Mouse (Mus musculus): Measurements from ENCODE around the gene Errfi1.

DNA sequence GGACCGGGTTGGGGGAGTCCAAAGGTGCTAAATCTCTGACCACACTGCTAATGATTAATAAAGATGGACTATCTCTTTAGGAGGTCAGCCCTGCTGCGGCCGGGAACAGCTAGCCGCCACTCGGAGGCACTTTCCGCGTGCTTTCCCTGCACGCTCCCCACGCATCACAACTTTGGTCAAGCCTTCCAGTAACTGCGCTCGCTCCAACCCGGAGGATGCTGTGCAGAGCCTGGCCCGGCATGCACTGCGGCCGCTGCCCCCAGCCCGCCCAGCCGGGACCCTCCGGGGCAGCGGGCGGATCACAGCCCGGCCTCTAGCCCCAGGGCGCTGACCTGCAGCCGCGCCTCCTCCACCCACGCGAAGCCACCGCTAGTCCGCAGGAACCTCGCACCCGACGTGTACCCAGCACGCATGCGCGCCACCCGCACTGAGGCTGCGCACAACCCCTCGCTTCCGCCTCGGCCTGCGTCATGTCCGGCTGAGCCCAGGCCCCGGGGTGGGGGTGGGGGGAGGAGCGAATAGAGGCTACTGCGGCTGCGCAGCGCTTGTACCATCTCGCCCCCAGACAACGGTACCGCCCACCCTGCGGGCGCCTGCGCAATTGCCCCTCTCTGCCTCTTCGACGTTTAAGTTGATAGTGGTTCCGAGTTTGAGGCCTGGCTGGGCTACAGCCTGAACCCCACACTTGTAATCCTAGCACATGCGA, 55.9 kb downstream of the Errfi1 start:
- no peak for TF ChIP-seq CTCF (IDR thresholded peaks at IDR 0.05; ENCODE audit: borderline replicate concordance, insufficient read depth, low read length)
- peak; percentile 85 for TF ChIP-seq POLR2A (IDR thresholded peaks at IDR 0.05; ENCODE audit: low read depth, low read length)
